Mouse (Mus musculus): ENCODE data around the gene Gm11757.
"Not testable (repeated sequence)": the region's sequence is repeated elsewhere in the genome, so short reads cannot be mapped to it uniquely, and the experiment has no call there.

The Gm11757 gene

GRCm38 (mm10) chr4:73891012-73891411, at the start of gene Gm11757:
Gene Gm11757, minus strand, starts transcription at chr4:73891112.
- DNase-seq, result not testable (repeated sequence)

DNA sequence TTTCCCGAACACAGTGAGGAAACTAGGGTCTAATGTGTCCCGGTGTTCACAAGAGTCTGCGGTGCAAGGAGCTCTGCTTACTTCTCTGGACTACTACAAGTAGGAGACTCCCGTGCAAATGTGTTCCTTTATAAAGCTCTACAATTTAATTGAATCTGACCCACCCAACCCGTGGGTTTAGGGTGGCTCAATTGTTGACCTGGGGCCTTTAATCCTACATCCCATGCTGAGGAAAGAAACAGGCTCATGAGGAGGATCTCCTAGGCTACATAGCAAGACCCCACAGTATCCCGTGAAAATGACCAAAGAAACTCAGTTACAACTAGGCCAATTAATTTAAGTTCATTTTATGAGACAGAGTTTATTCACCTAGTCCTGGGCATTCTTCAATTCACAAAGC, 29.7 kb upstream of the Gm11757 start, which contains the start of gene Gm11756:
Gene Gm11756 (minus strand): TSS at position 101 of the 400 bp plus-strand sequence.
- DNase-seq, result not testable (repeated sequence)

DNA sequence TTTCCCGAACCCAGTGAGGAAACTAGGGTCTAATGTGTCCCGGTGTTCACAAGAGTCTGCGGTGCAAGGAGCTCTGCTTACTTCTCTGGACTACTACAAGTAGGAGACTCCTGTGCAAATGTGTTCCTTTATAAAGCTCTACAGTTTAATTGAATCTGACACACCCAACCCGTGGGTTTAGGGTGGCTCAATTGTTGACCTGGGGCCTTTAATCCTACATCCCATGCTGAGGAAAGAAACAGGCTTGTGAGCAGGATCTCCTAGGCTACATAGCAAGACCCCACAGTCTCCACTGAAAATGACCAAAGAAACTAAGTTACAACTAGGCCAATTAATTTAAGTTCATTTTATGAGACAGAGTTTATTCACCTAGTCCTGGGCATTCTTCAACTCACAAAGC, 14.9 kb upstream of the Gm11757 start, which contains the start of gene Gm13871:
Gene Gm13871 (minus strand): TSS at position 101 of the 400 bp plus-strand sequence.
- DNase-seq, result not testable (repeated sequence)

GRCm38 (mm10) chr4:73876166-73876565, 14.7 kb downstream of the Gm11757 start, which contains the start of gene Gm11758:
Gene Gm11758, minus strand, starts transcription at chr4:73876266.
- not testable (repeated sequence) for DNase-seq

All from kidney, postnatal 36 days (tissue).